Mouse (Mus musculus): ENCODE results near the gene Rasal2.
"Not testable (repeated sequence)": the region's sequence is repeated elsewhere in the genome, so short reads cannot be mapped to it uniquely, and the experiment has no call there.

Gene Rasal2

DNA sequence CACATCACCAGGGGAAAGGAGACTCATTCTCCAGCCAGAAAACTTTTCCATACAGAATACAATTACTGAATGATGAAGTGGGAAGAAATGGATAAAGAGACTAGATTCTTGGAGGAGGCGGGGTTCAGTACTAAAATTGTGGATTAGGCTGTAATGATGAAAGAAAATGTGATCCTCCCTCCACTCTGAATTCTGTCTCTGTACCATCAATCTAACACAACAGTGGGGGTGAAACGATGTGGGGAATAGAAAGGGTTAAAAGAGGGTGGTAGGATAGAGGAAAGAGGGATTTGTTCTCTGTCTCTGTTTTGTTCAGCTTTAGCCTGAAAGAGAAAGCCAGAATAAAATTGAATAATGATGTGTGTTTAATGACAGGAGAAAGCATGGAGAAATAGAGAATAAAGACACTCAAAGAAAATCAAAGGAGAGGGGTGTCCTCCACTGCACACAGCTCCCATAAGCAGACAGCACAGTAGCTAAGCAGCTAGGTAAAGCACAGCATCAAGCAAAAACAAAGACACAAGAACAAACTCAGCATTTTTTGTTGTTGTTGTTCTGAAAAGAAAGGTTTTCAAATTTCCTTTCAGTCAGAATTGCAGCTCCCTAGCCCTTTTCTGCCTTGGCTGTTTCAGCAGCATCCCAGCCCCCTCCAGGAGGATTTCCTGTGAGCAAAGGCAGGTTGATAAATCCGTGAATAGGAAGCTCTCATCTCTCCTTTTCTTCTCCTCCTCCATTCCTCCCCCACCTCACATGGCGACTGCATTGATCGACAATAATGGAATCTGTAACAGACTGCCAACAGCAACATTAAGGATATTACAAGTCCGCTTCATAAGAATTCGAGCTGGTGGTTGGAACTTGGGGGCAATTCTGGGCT is 168.6 kb downstream of the Rasal2 start:
- DNase-seq (ENCODE audit: low spot score) = no peak

DNA sequence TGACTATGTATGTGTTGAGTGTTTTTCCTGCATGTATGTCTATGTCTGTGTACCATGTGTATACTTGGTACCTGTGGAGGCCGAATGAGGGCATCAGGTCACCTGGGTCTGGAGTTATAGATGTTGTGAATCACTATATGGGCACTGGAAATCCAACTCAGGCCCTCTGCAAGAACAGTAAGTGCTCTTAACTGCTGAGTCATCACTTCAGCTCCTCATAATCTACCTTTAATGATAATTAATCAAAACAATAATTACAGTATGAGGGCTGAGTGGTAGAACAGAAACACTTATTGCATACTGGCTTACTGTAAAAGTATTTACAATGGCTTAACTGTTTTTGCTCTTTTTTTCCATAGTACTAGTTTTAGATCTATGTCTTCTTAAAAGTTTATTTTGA is 172.7 kb downstream of the Rasal2 start:
- no peak for DNase-seq (ENCODE audit: low spot score)

DNA sequence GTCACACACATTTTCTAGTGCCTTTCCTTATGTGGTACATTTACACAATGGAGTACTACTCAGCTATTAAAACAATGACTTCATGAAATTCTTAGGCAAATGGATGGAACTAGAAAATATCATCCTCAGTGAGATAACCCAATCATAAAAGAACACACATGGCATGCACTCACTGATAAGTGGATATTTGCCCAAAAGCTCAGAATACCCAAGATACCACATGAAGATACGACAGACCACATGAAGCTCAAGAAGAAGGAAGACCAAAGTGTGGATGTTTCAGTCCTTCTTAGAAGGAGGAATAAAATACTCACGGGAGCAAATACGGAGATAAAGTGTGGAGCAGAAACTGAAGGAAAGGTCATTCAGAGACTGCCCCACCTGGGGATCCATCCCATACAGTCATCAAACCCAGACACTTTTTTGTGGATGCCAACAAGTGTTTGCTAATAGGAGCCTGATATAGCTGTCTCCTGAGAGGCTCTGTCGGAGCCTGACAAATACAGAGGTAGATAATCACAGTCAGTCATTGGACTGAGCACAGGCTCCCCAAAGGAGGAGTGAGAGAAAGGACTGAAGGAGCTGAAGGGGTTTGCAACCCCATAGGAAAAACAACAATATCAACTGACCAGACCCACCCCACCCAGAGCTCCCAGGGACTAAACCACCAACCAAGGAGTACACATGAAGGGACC is 175.6 kb downstream of the Rasal2 start:
- DNase-seq (ENCODE audit: low spot score) = not testable (repeated sequence)

DNA sequence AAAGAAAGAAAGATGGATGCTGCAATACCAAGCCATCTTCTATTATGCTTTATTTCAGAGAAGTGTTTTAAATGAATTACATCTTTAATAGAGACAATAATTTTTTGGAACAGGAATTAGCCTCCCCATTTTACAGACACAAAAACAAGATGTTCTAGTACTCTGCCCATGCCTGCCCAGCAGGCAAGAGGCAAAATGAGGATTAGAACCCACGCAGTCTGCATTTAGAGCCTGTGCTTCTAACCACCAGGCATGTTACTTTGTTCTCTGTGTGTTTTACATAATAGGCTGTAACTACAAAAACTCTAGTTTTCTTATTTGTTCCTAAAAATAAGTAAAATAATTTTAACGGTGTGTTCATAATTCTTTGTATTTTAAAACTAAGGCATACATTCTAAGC is 178.9 kb downstream of the Rasal2 start:
- no peak for DNase-seq (ENCODE audit: low spot score)

DNA sequence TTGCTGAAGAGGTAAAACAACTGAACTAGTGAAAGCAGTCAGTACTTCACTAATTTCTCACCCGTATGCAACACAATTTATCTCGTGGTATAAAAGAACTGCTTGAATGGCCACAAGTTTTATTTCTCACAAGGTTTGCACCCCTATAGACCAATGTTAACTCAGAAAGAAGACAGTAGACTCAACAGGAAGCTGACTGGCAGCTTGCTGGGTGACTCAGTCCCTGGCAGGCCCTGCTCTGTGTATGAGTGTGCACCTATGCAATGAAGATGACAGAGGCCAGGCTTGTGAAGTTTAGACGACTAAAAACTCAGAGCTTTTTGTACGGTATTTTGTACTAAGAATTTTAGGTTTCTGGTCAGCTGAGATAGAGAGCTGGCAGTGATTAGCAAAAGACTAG is 180.0 kb downstream of the Rasal2 start:
- DNase-seq (ENCODE audit: low spot score) = peak; percentile 10

DNA sequence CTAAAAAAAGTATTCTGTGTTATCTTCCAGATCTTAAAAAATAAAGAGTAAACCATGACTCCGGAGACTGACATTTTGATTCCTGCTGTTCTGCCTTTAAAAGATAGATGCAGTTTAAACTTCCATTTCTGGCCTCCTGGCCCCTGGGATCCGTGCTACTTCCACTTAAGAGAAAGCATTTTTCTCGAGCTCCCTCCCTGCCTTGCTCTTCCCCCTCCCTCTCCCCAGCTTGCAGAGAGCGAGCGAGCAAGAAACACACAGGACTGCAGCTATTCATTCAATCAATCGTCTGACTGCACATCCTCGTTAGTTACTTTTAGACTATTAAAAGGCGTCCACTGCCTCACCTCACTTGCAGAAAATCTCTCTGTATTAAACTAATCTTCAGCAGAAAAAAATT is 181.4 kb downstream of the Rasal2 start:
- DNase-seq (ENCODE audit: low spot score) = no peak

DNA sequence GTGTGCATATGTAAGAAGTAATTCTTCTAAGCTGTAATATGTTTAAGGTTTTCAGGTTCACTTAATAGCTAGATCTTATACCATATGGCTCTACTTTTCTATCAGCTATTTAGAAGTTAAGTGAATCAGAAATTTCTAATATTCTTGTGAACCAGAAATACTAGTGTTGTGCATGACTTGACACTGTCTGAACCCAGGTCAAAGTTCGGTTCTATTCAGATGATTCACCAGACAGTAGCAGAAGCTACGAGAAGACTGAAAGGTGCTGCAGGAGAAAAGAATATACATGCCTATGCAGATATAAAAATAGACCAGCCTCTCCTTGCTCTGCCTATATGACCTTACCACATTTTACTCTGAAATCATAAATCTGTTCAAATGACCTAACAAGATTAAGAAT is 182.0 kb downstream of the Rasal2 start:
- DNase-seq (ENCODE audit: low spot score) = no peak

DNA sequence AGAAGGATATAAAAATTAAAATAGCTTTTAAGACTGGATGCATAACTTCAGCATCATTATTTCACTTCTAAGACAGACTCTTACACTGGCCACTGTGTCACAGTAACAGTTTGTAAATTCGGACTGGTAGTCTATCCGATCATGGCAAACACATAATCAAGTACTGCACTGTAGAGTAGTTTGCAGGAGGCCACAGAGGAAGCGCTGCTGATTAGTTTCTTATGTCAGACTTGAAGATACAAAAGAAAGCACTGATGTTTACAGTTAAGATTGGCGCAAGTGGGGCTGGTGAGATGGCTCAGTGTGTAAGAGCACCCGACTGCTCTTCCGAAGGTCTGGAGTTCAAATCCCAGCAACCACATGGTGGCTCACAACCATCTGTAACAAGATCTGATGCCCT is 187.4 kb downstream of the Rasal2 start:
- no peak for DNase-seq (ENCODE audit: low spot score)

DNA sequence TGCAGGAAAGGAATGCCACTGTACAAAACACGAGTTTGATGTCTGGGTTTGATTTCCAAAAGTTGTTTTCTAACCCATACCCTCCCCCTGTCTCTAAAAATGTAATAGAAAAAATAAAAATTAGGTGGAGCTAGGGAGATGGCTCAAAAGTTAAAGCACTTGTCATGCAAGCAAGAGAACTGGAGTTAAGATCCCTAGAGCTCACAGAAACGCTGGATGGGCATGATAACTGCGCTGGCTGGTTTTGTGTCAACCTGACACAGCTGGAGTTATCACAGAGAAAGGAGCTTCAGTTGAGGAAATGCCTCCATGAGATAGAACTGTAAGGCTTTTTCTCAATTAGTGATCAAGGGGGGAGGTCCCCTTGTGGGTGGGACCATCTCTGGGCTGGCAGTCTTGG is 191.5 kb downstream of the Rasal2 start:
- no peak for DNase-seq (ENCODE audit: low spot score)

DNA sequence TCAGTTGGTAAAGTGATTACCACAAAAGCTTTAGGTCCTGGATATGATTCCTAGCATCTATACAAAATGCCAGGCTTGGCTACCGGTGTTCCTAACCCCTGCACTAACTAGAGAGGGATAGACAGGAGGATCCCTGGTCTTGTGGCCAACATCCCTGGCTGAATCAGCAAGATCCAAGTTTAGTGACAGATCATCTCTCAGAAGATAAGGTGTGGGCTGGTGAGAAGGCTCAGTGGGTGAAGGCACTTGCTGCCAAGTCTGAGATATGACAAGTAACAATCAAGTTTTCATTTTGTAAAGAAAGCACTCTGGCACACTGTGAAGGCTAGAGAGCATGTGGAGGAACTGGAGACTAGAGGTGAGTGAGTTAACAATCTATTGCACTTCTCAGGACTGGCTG is 191.9 kb downstream of the Rasal2 start:
- DNase-seq (ENCODE audit: low spot score) = no peak

DNA sequence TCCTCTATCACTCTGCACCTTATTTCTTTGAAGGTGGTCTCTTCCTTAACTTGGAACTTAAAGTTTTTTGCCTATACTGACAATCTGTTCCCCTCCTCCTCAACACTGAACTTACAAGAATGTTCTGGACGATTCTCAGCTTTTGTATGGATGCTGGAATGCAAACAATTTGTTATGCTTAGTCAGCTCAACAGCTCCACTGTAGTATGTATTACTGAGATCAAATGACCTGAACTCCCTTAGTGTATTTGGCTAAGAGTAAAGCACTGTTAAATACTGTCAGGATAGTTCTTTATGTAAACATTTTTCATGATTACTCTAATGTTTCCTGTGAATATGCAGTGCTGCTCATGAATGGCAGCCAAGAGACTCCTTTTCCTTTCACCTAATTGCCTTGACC is 203.6 kb downstream of the Rasal2 start:
- DNase-seq (ENCODE audit: low spot score) = no peak

DNA sequence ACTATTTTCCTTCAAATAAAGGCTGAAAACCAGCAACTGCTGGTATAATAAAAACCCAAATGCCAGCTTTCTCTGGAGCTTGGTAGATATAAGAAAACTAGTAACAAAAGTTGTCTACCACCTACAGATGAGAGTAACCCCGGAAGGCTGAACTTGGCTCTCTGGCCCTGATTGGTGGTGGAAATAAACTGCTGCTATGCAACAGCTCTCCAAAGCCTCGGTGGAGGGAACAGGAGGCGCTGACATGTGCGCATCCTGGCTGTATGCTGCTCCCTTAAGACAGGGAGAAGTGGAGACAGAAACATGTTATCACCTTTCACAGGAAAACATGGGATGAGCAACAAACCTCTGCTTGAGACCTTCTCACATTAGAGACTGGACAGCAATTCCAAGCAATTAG is 206.7 kb downstream of the Rasal2 start:
- no peak for DNase-seq (ENCODE audit: low spot score)

DNA sequence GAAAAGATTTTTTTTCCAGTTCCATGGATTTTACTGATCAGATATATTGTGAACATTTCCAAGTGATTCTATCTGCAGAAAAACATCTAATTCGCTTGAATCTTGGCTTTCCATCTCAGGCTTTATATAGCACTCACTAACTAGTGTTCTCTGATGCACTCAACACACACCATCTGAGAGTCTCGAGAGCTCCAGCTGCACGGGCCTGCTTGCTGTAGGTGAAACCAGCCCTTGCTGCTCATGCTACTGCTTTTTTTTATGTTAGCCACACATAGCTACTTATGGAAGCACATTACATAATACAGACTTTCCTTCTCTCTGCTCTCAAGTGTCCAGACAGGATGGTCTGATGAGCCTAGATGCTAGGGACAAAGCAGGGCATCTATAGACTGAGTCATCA is 229.4 kb downstream of the Rasal2 start:
- no peak for DNase-seq (ENCODE audit: low spot score)

DNA sequence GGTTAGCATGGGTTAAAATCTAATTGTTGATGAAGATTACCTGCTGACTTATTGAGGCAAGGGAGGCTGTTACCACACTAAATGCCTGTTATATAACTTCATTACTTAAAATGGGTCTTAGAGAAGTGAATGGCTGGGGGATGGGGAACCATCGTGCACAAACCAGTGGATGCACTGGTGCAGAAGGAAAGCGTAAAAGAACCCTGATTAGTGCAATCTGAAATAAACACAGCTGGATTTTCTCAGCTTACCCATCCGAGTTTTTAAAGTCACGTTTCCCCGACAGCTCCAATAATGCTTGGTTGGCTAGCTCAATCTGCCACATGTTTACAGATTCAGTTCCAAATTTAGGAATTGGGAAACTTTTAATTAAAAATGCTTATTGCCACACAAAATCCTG is 230.0 kb downstream of the Rasal2 start:
- no peak for DNase-seq (ENCODE audit: low spot score)

DNA sequence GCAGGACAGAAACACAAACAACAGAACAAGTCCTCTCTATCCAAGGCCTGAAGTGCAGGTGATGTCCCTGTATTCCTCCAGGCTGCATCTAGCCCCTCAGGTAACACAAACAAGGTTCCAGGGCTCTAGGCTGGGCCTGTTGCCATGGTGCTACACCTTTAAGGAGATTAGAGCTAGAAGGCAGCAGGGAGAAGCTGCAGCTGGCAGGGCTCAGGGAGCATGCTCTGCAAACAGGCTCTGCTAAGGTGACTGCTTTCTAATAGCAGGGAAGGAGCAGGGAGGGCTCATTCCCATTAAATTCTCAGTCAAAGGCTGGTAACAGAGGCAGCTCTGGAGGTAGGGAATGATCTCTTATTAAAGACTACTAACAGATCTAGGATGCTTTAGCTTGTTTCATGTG is 231.3 kb downstream of the Rasal2 start:
- no peak for DNase-seq (ENCODE audit: low spot score)

DNA sequence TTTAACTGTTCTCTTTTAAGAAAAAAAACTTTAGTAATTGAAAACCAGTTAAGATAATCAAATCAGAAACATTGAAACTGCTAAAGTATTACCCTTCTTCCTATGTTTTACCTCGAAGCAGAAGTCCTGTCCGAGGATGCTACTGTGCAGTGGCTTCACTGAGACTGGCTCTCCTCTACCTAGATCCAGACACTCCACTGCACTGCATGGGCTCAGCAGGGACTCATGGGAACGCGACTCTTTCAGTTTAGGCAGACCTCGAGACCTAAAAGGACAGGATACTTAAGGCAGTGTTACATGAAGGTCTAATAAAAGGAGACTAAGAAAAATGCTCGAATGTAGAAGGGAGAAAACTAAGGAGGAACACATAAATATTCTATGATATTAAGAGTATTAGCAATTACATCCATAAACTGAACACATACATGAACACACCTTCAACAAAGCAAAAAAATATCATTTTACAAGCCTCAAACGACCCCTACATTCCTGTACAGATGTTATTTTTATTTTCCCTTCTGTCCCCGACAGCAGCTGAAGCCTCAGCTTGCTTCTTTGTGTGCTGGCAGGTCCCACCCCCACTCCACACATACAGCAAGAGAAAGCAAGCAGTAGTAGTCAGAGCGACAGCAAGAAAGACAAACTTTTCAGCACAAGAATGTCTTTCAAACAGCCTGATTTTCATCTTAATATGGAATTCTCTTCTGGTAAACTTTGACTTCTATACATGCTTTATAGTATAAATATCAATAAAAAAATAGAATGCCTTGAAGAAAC is 233.2 kb downstream of the Rasal2 start:
- DNase-seq (ENCODE audit: low spot score) = no peak

DNA sequence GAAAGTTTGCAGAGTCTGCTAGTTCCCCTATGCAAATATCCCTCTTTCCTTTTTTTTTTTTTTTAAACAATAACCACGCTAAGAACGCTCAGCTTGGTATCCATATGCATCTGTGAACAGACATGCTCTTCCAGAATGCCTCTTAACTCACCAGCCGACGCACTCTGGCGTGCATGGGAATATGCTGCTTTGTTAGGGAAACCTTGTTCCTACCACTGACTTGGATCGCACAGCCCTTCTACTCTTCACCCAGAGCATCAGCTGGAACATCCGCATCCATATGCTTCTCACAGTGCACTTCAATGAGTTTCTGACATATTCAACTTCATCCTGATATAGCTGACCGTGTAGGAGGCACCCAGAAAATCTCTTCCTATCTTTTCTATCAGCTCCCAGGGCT is 243.1 kb downstream of the Rasal2 start:
- DNase-seq (ENCODE audit: low spot score) = no peak

DNA sequence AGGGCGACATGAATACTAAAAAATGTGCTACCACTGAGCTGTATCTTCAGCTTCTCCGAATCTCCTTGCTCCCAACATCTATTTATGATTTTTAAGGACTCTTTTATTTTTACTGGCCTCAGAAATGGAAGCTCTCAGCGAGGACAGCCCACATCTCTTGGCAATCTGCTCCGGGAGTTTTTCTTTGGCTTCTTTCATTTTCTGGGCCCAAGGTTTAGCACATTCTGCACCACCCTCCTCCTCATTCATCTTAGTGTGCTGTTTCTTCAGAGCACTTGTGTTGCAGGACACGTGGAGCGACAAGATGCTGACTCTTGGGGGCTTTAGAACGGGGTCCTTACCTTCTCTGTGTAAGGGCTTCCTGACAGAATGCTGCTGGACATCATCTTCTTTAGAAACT is 243.5 kb downstream of the Rasal2 start:
- no peak for DNase-seq (ENCODE audit: low spot score)

DNA sequence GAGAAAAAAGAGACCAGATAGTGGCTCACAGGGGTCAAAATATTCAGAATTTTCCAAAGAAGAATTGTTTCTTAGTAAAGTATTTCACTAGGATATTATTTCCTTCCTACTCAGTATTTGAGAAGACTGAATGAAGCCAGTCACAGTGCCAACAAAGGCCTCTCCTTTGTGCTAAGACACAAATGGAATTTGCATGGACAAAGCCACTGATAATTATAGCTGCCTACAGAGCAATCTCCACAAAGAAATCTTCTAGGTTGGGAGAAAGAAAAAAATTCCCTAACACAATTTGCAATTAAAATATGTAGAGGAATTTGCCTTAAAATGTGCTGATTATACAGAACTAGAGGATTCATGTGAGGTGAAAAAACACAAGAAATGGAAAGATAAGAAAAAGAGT is 258.6 kb downstream of the Rasal2 start:
- DNase-seq (ENCODE audit: low spot score) = no peak

DNA sequence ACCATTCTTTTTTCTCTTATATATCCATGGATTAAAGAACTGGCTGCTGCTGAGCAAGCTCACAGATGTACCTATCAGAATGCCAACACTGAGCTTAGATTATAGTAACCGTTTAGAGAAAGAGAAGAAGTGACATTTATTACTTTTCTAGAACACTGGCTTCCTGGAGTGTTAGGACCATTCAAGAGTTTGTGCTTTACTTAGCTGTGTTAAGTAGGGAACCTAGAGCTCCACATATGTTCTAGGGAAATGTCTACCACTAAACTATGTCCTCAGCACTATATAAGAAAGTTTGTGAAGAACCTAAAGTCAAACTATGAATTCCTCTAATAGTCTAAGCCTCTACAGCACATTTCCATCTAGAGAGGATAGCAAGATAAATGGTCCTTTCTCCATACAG is 262.3 kb downstream of the Rasal2 start:
- DNase-seq (ENCODE audit: low spot score) = no peak

DNA sequence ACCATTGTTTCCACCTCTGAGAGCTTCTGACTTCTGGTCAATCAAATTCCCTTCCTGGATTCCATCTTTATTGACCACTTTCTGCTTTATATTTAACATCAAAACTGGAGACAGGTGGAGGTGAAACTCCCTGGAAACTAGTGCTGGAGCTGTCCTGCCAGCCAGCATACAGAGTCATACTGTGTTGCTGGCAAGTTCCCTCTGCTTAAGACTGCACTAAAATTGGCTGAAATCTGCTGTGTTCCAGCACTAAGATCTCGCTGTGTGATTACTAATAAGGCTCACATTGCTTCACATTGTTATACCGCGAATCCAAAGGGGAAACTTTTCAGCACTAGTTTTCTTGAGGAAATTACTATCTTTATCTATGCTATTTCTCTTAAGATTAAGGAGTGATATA is 267.8 kb downstream of the Rasal2 start:
- DNase-seq (ENCODE audit: low spot score) = no peak

DNA sequence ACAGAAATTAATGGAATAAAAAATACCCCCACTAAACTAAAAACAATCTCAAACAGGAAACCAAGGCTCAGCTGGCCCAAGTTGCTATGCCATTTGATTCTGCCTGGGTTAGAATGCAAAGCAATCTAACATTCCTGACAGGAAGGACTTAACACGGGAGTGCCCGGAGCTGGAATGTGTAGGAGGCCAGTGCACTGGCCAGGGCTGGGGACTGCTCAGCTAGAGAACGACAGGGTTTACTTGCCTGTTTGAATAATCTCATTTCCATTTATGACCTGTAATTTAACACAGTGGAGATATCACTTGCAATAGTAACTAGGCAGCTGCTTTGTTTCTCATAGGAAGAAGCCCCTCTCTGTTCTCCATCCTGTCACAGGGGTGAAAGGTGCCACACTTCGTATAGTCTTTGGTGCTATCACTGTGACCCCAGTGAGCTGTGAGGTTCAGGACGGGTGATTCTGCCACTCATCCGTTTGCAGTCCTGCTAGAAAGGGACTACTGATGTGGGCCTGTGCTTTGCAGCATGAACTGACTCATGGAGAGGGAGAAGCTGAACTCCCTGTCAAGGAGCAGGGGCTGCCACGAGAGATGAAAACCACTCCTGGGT is 269.0 kb downstream of the Rasal2 start:
- no peak for DNase-seq (ENCODE audit: low spot score)

DNA sequence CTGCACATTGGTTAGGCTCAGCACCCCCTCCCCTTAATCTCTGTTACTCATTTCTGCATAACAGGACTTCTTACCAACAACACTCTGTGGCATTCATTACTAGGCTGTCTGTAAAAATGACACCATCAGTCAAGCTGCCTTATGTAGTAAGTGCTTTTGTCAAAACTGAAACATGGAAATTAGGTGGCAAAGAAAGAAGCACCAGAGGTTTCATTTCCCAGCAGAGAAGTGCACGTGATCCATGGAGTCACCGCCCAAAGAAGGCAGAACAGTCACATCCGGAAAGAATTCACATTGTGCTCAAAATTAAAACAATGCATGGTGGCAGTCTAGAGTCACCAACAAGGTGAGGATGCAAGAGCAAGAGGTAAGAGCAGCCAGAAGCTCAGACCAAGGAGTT is 271.4 kb downstream of the Rasal2 start:
- DNase-seq (ENCODE audit: low spot score) = no peak
